Mouse (Mus musculus): ENCODE results near the gene Sptlc2. TPM values are rescaled to one million over a fixed set of nuclear protein-coding genes. Genes with fewer than 3 reads are reported as not detected.

Sptlc2 gene
- total and polyA plus RNA-seq, 3 experiments = 37.1 to 68.6 (median 49.2) TPM

DNA sequence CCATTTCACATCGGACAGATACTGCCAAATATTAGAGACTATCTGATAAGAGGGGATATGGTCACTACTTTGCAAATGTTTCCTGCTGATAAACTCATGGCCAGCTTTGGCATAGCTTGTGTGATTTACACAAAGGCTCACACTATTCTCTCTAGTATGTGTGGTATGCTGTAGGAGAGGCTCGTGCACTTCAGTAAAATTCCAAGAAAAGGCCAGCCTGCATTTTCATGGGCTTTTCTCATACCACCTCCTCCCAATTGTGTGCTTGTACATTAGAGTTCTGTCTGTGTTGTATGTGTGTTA is 6.8 kb downstream of the Sptlc2 start:
- H3K9me3 ChIP-seq (replicated peaks; ENCODE audit: low read length) = no peaks in the 10 kb centered on the region
- no peak overlapping the region for H3K9ac ChIP-seq (ENCODE audit: insufficient read depth, low read depth)
- DNase-seq (ENCODE audit: extremely low read depth) = no peak
- H3K4me2 ChIP-seq (ENCODE audit: insufficient read depth, low read depth, poor library complexity, severe bottlenecking) = no peak overlapping the region
- dilution Hi-C loops (cut with MboI; ENCODE audit: extremely low pct_ligation_motif_present, extremely low pct_unique_long_range_greater_than_20kb, low sequenced_read_pairs) (no loop called here), in situ Hi-C loops (cut with MboI; ENCODE audit: low pct_ligation_motif_present, low pct_unique_long_range_greater_than_20kb, low sequenced_read_pairs) (no loop called here)
- H3K4me3 ChIP-seq (replicated peaks in 1 of 3; ENCODE audit: low read depth in 2 of 3, low read length in 2 of 3, poor library complexity in 1 of 3) = no peak overlapping the region
- H3K27ac ChIP-seq (ENCODE audit: insufficient read depth, low read depth) = no peak overlapping the region
- H3K27me3 ChIP-seq (replicated peaks) = no peaks in the 10 kb centered on the region
- no peak for TF ChIP-seq NELFE (IDR thresholded peaks at IDR 0.05; ENCODE audit: low read depth, low read length)
- no peak for TF ChIP-seq ZNF384 (IDR thresholded peaks at IDR 0.05; ENCODE audit: low read depth, low read length)
- TF ChIP-seq E2F4 (IDR thresholded peaks at IDR 0.05; ENCODE audit: insufficient replicate concordance, low read depth, low read length) = no peak
- no peak for TF ChIP-seq TCF12 (IDR thresholded peaks at IDR 0.05; ENCODE audit: low read depth, low read length)
- TF ChIP-seq NRF1 (IDR thresholded peaks at IDR 0.05; ENCODE audit: low read depth, low read length) = no peak
- TF ChIP-seq MAX (IDR thresholded peaks at IDR 0.05; ENCODE audit: low read length) = no peak
- TF ChIP-seq PAX5 (IDR thresholded peaks at IDR 0.05; ENCODE audit: low read length) = no peak
- no peak for TF ChIP-seq EP300 (IDR thresholded peaks at IDR 0.05; ENCODE audit: low read length)
- TF ChIP-seq MYC (IDR thresholded peaks at IDR 0.05; ENCODE audit: low read depth, low read length) = no peak
- TF ChIP-seq ELF1 (IDR thresholded peaks at IDR 0.05; ENCODE audit: low read depth, low read length) = no peak
- no peak for TF ChIP-seq POLR2A (IDR thresholded peaks at IDR 0.05; ENCODE audit: low read depth, low read length)
- TF ChIP-seq ZC3H11A (IDR thresholded peaks at IDR 0.05; ENCODE audit: low read depth, low read length) = no peak
- TF ChIP-seq MAZ (IDR thresholded peaks at IDR 0.05; ENCODE audit: low read depth, low read length) = no peak
- no peak for TF ChIP-seq ZKSCAN1 (IDR thresholded peaks at IDR 0.05; ENCODE audit: borderline replicate concordance, low read depth, low read length)
- TF ChIP-seq SMC3 (IDR thresholded peaks at IDR 0.05; ENCODE audit: low read depth, low read length) = no peak
- no peak for TF ChIP-seq MEF2A (IDR thresholded peaks at IDR 0.05; ENCODE audit: borderline replicate concordance, low read depth, low read length)
- no peak for TF ChIP-seq ZMIZ1 (IDR thresholded peaks at IDR 0.05; ENCODE audit: low read depth, low read length)
- TF ChIP-seq USF1 (IDR thresholded peaks at IDR 0.05; ENCODE audit: low read depth, low read length) = no peak
- no peak for TF ChIP-seq CHD2 (IDR thresholded peaks at IDR 0.05; ENCODE audit: low read length)
- TF ChIP-seq MAFK (IDR thresholded peaks at IDR 0.05; ENCODE audit: insufficient replicate concordance, low read length) = no peak
- H3K36me3 ChIP-seq (replicated peaks in 1 of 2; ENCODE audit: control insufficient read depth in 1 of 2, insufficient read depth in 1 of 2, low read length in 1 of 2) = peaks cover 0 to 9% of the 10 kb centered on the region in 2 experiments
- H3K4me1 ChIP-seq (ENCODE audit: control insufficient read depth in 1 of 2, insufficient read depth in 2 of 2) = peaks cover 0 to 15% of the 10 kb centered on the region in 2 experiments; a peak in 2 of 4 replicates
- H3K79me2 ChIP-seq (replicated peaks; ENCODE audit: control insufficient read depth, extremely low read depth, insufficient read depth, poor library complexity, severe bottlenecking) = no peaks in the 10 kb centered on the region

- no peak for TF ChIP-seq MAFK (IDR thresholded peaks at IDR 0.05; ENCODE audit: insufficient replicate concordance, low read length)
- no peak for TF ChIP-seq PAX5 (IDR thresholded peaks at IDR 0.05; ENCODE audit: low read length)
- TF ChIP-seq E2F4 (IDR thresholded peaks at IDR 0.05; ENCODE audit: insufficient replicate concordance, low read depth, low read length) = no peak
- TF ChIP-seq GABPA (IDR thresholded peaks at IDR 0.05; ENCODE audit: insufficient replicate concordance, low read depth, low read length) = no peak
- TF ChIP-seq MXI1 (IDR thresholded peaks at IDR 0.05; ENCODE audit: low read depth, low read length) = no peak
- TF ChIP-seq HCFC1 (IDR thresholded peaks at IDR 0.05; ENCODE audit: low read depth, low read length) = no peak
- TF ChIP-seq UBTF (IDR thresholded peaks at IDR 0.05; ENCODE audit: low read depth, low read length) = no peak
- TF ChIP-seq POLR2A (IDR thresholded peaks at IDR 0.05; ENCODE audit: low read depth, low read length) = no peak
- TF ChIP-seq ZKSCAN1 (IDR thresholded peaks at IDR 0.05; ENCODE audit: borderline replicate concordance, low read depth, low read length) = no peak
- no peak for TF ChIP-seq USF2 (conservative IDR thresholded peaks at IDR 0.05; ENCODE audit: low read depth, low read length)
- no peak for TF ChIP-seq JUN (IDR thresholded peaks at IDR 0.05; ENCODE audit: insufficient read depth, low read depth, low read length)
- no peak for TF ChIP-seq CHD1 (IDR thresholded peaks at IDR 0.05; ENCODE audit: low read depth, low read length)
- TF ChIP-seq NRF1 (IDR thresholded peaks at IDR 0.05; ENCODE audit: low read depth, low read length) = no peak
- TF ChIP-seq ZC3H11A (IDR thresholded peaks at IDR 0.05; ENCODE audit: low read depth, low read length) = no peak
- H3K9ac ChIP-seq (ENCODE audit: insufficient read depth, low read depth) = no peak overlapping the region
- in situ Hi-C loops (cut with MboI; ENCODE audit: low pct_ligation_motif_present, low pct_unique_long_range_greater_than_20kb, low sequenced_read_pairs) (no loop called here), dilution Hi-C loops (cut with MboI; ENCODE audit: extremely low pct_ligation_motif_present, extremely low pct_unique_long_range_greater_than_20kb, low sequenced_read_pairs) (no loop called here)
- H3K4me2 ChIP-seq (ENCODE audit: insufficient read depth, low read depth, poor library complexity, severe bottlenecking) = no peak overlapping the region
- no peak overlapping the region for H3K27ac ChIP-seq (ENCODE audit: insufficient read depth, low read depth)
- peaks cover 0 to 10% of the 10 kb centered on the region in 2 experiments; a peak in 2 of 4 replicates for H3K4me1 ChIP-seq (ENCODE audit: control insufficient read depth in 1 of 2, insufficient read depth in 2 of 2)
- H3K9me3 ChIP-seq (replicated peaks; ENCODE audit: low read length) = no peaks in the 10 kb centered on the region
- peaks cover 0 to 9% of the 10 kb centered on the region in 2 experiments for H3K36me3 ChIP-seq (replicated peaks in 1 of 2; ENCODE audit: control insufficient read depth in 1 of 2, insufficient read depth in 1 of 2, low read length in 1 of 2)
- H3K4me3 ChIP-seq (replicated peaks in 1 of 3; ENCODE audit: low read depth in 2 of 3, low read length in 2 of 3, poor library complexity in 1 of 3) = no peak overlapping the region
- DNase-seq (ENCODE audit: extremely low read depth) = no peak
- no peaks in the 10 kb centered on the region for H3K27me3 ChIP-seq (replicated peaks)
- no peaks in the 10 kb centered on the region for H3K79me2 ChIP-seq (replicated peaks; ENCODE audit: control insufficient read depth, extremely low read depth, insufficient read depth, poor library complexity, severe bottlenecking)
Measured at GRCm38 (mm10) chr12:87380586-87381379, 7.4 kb downstream of the Sptlc2 start.

Measured in CH12.LX (cell line).